Mouse (Mus musculus) fat pad, adult 2 months (tissue): ENCODE data around the gene Spata13.

Experiments used
- DNase-seq: peaks from one replicate; pipeline ENCODE4 v3.0.0-alpha.2; 2011; ENCODE audit warnings: low read depth, low spot score; ENCODE audit errors: extremely low read depth

Spata13 gene

DNA sequence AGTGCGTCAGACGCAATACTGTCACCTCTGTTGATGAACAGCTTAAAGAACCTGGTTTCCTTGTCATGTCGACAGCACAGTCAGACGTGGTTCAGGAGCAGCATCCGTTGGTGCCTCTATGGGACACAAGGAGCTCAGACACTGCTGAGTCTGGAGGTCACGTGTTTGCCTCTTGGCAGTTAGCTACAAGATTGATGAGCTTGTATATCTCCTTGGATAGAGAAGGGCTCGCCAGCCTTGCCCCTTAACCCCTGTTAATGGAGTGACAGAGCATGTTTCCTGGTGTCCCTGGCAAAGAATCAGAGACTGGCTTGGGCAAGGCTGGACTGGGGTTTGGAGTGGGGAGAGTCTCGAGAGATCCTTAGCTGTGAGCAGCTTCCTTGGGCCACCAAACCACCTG, 4.4 kb downstream of the Spata13 start:
- DNase-seq: peak; percentile 33

DNA sequence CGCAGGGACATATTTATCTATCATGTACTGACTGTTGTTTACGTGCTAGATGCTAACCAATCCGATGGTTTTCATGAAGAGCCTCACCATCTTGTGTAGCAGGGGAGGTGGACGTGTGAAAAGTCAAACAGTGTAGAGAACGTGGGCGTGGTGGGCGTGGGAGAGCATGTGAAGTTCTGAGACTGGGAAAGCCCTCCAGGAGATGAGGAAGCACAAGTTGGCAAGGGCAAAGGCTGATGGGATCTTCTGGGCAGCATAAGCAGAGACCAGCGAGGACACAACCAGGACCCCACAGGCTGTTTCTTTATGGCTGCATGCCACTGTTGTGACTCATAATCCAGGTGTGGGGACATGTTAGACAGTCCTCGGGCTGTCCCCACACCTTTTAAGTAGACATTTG, 5.4 kb downstream of the Spata13 start:
- peak; percentile 42 for DNase-seq

DNA sequence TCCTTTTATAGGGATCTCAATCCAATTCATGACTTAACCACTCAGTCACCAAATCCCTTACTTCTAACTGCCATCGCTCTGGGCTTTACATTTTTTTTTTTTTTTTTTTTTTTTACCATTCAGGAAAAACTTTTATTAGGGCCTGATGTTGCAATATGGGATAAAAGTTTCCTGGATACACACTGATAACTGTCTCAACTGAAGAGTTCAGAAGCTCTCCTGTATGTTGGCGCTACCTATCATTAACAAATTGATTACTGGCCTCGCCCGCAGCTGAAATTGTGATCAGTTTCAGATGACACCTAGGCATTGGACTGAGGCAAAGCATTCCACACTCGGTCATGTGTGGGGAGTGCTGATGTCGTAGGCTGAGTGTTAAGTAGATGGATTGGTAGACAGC, 7.3 kb downstream of the Spata13 start:
- no peak for DNase-seq

DNA sequence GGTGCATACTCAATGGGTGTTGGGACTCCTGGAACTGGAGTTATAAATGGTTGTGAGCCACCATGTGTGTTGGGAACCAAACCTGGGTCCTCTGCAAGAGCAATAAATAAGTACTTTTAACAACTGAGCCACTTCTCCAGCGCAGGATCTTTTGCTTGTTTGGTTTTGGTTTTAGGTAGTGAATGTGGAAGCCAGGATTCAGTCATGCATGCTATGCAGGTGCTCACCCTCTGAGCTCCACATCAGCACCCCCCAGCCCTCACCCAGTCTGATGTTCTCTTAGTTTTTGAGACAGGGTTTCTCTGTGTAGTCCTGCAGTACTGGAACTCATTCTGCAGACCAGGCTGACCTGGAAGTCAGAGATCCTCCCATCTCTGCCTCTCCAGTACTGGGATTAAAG, 8.3 kb downstream of the Spata13 start:
- no peak for DNase-seq

DNA sequence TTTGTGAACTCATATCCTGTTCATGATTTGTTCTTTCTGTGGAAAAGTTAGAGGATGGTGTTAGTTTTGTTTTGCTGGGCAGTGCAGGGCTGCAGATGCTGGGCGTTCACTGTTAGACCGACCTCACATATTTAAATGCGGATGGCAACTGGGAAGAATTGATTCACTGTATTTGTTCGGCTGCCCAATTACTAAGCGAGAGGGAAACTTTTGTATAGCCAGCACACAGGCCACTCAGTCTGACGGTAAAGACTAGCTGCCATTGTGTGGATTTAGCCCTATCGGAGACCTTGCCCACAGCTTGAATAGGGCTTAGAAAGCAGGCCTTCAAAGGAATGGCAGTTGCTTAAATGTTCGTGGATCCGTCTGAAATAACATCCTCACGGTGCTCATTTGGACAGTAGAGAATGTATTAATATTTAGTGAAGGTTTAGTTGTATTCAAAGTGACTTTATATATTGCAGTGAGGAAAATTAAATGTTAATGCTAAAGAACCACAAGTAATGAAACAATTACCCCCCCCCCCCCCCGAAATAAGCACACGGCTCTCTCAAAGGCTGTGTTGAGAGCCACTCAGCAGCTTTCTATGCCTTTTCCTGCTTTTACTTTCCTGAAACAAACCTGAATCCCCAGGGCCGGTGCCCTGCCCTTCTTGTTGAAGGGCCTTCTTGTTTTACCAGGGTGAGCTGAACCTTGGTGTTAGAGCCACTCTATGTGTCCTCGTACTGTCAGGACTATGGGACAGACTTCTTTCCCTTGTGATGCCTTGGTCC, 9.5 kb downstream of the Spata13 start:
- no peak for DNase-seq

DNA sequence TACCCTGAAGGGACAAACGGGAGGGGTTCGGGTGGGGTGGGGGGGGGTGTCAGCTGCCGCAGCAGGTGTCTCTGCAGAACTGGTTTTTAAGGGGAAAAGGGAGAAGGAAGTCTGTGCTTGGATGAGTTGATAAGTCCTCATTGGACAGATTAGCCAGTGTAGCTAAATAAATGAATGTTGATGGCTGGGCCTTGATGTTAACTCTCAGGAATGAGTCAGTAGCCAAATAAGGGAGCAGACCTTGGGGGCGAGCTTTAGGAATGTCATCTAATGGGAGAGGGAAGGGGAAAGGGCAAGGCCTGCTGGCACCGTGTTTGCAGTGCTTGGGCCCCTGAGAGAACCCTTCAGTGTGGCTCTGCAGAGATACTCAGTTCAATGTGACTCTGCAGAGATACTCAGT, 12.6 kb downstream of the Spata13 start:
- DNase-seq: no peak

DNA sequence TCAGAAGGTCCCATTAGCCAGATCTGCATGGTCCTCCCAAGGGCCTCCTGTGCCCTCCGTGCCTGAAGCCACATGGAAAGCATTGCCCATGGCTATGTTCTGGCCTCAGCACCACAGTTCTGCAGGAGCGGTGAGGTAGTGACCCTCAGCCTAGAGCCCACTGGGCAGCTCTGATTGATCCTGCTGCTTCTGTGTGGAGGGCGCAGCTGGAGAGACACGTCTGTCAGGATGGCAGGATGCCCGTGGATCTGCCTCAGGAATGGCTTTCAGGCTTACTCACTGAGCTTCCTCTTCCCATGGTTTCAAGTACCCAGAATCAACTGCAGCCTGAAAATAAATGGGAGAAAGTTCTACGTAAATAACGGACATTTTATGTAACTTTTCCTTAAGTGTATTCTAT, 14.1 kb downstream of the Spata13 start:
- no peak for DNase-seq

DNA sequence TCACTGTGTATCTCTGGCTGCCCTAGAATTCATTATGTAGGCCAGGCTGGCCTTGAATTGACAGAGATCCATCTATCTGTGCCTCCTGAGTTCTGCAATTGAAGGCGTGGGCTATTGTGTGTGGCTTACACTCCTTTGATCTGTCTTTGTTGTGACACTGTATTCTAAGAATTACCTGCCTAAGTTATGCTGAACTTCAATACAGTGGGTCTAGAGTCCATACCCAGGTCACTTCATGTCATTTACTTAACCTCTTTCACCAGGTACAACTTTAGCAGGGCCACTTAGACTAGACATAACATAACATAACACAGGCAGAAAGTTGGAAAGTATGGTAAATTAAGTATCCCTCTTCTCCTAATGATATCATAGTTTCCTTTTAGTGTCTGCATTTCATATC, 15.2 kb downstream of the Spata13 start:
- DNase-seq: no peak

DNA sequence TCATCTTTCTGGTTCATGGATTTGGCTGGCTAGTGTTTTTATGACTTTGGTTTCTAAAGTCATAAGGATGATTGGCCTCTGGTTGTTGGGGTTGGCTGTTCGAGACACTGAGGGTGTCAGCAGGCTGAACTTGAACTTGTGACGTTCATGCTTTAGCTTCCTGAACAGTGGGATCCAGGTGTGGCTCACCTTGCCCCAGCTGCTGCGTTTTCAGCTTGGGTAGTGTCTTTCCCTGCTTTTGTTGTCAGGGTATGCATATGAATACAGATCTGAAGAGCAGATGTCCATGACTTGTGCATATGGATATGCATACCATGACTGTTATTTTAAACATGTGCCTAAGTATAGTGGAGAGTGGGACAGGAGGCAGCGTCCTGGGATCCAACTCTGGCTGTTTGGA, 19.4 kb downstream of the Spata13 start:
- no peak for DNase-seq

DNA sequence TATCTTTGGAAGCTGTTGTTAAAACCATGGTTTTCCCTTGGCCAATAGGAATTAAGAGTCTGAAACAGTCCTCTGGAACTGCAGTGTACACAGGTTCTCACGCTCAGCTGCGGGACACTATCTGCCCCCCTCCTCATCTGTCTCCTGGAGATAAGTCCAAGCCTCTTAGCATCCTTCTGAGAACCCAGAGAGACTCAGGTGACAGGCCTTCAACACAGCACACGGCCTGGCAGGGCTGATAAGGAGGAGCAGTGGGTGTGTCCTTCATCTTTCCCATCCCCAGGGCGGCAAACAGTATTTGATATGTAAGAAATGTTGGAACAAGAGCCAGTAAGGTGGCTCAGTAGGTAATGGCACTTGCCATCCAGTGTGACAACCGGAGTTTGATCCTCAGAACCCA, 20.2 kb downstream of the Spata13 start:
- no peak for DNase-seq

DNA sequence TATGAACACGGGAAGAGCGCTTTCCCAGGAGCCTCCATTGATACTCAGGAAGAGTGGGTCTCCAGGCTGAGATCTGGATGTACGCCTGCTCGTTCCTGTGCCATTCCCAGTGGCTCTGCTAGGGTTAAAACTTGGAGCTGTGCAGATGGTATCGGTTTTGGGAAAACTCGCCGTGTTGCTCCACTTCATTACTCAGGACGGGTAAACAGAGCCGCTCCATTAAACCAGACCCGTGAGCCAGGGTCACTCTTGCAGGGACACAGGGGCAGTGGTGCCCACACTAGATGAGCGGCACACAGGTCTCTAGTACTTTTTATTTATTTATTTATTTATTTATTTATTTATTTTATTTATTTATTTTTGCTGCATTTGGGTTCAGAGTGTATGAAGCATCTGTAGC, 20.9 kb downstream of the Spata13 start:
- DNase-seq: no peak

DNA sequence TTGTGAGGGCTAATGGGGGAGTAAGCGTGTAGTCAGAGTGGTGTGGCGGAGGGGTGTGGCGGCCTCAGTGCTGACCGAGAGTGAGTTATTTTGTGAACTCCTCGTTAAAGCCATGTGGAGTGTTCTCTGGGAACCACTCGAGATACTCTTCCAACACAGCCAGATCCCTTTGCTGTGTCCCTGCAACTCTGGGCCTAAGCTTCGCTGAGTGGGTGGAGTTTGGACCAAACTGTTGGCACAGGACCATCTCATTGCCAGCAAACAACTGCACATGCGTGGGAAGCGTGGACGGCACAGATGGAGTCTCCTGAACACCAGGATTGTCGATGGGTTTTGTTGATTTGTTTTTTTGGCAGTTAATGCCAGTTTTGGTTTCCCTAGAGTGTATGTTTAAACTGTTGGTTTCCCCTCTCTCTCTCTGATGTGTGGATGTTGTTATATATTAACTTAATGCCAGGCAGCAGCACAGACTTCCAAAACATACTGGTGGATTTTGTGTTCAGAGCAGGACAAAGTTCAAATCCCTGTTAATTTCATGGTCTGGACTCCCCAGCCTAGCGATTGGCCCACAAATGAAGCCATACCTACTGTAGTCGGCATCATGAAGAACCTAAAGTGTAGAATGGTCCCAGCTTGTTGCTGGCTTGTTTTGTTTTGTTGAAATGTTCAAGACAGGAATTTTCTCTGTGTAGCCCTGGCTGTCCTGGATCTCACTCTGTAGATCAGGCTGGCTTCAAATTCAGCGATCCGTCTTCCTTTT, 22.3 kb downstream of the Spata13 start:
- DNase-seq: peak; percentile 30

DNA sequence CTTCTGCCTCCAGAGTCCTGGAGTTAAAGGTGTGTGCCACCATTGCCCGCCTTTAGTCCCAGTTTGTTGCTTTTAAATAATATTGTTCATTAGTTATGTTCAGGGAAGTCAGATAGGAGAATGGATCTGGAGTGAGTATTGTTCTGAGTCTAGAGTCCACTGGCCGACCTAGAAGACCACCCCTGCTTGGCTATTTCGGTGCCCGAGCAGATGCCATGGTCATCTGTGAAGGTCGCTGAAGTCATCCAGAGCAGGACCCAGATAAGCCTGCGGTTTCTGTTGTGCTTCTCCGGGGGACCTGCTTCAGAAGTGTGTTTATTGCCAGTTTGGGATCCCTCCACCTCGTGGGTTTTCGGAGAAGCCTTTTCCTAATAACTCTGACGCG, 22.9 kb downstream of the Spata13 start:
- DNase-seq: no peak

DNA sequence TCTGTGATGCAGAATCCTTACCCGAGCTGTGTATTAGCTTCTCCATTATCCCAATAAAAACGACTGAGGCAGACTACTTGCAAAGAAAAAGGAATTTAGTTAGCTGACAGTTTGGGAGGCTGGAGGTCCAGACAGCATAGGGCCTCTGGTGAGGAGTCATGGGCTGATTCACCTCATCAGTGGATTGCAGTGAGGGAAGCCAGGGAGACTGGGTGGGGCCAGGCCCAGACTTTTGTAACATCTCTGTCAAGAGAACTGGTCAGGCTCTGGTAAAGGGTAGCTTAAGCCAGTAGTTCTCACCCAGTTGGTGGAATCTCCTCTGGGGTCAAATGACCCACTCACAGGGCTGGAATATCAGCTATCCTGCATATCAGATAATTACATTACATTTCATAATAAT, 24.1 kb downstream of the Spata13 start:
- DNase-seq: no peak

DNA sequence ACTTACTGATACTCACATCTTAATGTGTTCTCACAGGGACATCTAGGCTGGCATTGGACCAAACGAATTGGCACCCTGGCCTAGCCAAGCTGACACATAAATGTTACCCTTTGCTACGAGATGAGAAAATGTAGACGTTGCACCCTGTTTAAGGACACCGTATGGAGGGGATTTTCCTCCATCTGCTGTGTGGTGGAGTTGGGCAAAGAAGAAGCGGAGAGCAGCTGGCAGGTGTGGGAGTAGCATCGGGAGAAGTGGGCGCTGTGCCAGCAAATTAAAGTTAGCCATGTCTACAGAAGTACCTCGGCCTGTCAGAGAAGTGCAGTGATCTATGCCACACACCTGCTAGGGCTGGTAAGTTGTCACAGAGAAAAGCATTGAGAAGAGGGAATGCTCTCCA, 25.7 kb downstream of the Spata13 start:
- DNase-seq: no peak

DNA sequence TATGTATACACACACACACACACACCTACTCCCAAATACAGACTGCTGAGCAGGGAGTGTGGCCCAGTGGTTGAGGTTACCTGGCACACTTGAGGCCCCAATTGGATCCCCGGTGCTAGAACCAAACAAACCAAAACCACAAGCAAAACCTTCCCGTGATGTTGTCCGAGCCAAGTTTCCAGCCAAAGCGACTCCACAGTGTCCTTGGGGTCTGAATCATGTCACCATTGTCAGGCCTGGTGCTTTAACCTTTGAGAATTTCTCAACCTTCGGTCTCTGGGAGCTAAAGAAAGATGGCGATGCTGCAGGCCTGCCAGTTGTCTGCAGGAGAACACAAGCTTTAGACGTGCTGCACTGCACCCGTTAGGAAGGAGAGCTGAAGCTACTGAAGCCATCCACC, 26.8 kb downstream of the Spata13 start:
- DNase-seq: no peak

DNA sequence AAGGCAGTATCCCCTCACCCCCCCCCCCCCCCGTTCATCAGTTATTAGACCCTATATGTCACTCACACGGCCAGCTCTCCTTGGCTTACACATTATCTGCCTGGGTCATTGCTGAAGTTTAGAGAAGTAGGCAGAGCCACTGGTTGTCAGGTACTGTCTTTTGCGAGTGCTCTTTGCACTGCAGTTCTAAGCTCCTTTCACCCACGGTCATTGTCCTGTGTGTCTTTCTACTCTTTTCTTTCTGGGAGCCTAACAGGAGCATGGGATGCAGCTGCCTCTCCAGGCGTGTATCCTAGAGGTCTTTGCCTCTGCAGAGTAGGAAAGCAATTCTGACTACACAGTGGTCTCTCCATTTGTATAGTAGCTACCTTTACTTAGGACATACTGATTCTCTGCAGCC, 27.5 kb downstream of the Spata13 start:
- DNase-seq: no peak

DNA sequence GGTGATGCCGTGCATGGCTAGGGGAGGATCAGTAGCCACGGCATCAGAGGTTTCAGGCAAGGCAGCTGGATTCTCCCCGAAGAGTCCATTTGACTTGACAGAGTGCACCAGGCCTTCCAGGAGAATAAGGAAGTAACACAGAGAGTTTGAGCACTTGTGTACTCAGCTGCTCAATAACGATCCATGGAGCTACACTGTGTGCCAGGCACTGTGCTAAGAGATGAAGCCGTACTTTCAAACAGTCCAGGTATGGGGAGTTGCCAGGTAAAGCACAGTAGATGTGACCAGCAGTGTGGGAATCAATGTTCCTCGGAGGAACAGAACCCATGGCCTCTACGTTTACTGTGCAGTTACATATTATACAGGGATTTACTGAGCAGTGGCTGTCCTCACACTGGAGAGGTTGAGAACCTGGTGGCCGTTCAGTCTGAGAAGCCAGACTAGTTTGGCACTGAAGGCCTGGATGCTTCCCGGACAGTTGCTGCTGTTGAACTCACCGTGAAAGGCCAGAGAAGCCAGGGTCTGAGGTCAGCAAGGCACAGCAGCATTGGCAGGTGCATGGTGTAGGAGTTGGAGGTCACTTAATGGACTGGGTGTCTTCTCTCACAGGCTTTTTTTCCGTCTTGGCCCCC, 29.6 kb downstream of the Spata13 start:
- DNase-seq: no peak

DNA sequence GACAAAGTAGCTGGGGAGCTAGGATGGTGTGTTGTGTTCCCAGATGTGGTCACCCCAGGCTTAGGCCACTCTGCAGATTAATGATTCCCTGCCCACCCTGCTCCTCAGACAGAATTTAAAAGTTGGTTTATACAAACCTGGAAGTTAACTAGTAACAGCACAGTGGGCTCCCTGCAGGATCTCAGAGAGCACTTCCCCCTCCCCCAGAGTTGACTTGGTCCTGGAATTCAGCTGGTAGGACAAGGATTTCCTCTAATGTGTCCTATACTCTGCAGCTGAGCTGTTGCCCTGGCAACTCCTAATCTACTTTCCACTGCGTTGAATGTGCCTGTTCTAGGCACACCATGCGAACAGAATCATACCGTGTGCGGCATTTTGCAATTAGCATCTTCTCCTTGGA, 30.8 kb downstream of the Spata13 start:
- DNase-seq: no peak

DNA sequence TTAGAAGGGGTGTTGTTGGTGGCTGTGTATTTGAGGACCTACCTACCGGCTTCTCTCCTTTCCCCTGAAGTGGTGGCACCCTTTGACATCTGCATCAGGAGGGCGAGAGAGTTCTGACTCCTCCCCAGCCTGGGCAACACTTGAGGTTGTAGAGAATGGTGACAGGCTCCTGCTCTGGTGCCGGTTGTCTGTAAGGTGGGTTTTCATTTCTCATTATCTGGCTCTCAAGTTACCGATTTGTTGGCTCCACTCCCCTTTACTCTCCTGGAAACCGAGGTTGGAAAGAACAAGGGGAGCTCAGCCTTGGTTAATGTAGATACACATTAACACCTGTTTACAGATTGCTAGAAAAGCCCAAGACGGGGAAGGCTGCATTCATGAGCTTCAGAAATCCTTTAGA, 31.5 kb downstream of the Spata13 start:
- DNase-seq: no peak

DNA sequence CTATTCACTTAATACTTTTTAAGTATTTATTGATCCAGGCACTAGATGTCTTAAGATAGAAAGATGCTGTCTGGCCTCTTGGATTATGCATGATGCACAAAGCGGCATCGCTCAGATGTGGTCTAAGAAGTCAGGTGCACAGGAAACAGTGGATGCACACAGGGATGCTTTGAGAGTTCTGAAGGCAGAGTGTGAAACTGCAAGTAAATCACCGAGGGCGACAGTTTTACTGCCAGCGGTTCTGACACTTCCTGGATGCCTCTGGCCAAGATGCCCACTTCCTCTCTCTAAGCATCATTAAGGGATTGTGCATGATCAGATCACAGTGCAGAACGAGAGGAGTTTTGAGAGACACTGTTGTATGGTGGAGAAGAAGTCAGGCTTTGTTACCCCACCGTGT, 32.5 kb downstream of the Spata13 start:
- DNase-seq: no peak

DNA sequence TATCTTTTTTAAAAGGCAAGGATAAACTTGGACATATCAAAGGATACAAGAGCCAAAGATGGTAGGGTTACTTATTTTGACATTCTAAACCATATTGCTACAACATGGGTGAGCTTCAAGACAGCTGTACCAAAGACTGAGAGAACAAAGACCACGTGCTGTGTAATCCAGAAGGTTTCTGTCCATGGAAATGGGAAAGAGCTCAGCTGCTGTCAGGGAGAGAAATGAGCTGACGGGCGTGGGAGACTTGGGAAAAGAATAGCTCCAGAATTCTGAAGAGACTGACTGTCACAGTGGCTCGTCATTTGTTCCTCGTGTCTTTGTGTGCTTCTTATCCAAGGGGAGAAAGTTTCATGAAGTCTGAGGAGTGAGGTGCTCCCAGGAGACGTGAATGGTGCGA, 36.4 kb downstream of the Spata13 start:
- no peak for DNase-seq
